Mouse (Mus musculus) spleen, postnatal 14 days (tissue): ENCODE results near the gene Kctd6.
A peak's percentile ranks its signal among the peaks of the same experiment; 100 is the strongest.
"Not testable (repeated sequence)": the region's sequence is repeated elsewhere in the genome, so short reads cannot be mapped to it uniquely, and the experiment has no call there.

Experiments
- DNase-seq, 2 experiments: peaks; one replicate each; pipeline ENCODE4 v3.0.0; 2021 to 2022; ENCODE audit warnings: low spot score in 2 of 2

Kctd6 gene

DNA sequence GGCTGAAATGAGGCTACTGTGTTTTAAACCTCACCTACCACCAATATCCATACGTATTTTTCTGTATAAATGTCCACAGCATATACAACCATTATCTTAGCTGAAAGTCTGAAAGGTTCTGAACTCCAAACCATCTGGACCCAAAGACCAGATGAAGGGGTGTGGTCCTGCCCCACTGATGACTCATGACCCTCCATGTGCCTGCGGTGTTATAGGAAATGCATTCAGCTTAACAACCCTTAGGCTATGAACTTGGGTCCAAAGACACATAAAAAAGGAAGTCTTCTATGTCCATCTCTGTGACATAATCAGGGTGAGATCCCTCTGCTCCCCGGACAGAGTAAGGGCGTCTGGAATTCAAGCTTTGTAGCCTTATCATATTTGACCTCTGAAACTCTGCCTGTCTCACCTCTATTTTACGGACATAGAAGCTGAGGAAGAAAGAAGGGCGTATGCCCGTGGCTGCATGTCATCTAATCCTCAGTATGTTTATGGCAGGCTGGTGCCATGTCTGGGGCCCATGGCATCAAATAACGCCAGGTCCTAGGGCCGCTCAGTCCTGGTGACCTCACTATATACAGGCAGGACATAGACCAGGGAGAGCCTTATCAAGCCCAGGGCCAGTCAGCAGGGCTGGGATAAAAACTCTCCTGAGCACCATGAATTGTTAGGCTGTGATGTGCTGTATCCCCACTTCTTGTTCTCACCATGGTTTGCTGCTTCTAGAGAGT is 36.4 kb downstream of the Kctd6 start:
- DNase-seq, result no peak

DNA sequence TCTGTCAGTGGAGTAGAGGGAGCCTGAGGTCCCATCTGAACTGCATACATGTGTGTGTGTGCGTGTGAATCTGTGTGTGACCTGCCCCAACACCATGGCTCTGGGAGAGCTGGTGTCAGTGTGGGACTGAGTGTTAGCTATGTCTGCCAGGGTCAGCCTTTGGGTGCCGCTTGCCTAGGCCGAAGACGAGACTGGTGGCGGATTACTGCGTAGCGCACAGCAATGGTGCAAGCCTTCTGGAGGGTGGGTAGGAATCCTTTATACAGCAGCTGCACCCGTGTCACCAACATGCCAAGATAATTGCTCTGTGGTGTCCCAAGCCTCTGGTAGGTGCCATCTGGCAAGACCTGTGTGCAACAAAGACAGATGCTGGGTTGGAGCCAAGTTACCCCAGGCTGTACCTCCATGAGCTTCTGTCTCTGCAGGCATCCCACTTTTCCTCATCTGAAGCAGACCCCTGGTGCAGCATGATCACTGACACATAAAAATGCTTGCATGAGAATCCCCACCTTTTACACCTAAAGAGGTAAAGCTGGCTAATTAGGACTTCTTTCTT is 37.5 kb downstream of the Kctd6 start:
- DNase-seq, result no peak

DNA sequence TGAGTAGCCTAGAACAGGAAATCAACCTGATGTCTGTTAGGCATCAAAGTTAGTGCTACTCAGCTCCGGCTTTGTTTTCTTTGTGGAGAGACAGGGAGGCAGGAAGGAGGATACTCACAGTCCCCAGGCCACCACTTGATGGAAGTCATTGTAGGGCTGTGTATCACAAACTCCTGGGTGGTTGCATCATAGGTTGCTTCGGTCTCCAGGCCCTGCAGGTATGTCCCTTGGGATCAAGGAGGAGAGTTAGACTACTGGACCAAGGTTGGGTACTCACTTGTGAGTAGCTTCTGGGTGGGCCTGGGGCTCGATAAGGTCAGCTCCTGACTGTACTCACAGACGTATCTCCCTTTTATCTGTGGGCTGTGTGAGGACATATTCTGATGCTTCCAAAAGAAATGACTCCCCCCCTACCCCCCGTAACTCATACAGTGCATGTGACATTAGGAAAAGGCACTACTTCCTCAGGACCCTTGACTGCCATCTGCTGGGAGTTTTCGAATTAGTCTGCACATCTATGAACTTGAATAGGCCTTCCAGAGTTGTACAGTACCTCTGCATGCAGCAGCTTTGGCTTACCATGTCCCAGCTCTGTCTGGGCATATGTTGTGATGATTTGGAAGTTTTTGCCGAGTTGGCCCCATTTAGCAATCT is 41.3 kb downstream of the Kctd6 start:
- DNase-seq, result peak in 1 of 2 experiments; percentile 47

DNA sequence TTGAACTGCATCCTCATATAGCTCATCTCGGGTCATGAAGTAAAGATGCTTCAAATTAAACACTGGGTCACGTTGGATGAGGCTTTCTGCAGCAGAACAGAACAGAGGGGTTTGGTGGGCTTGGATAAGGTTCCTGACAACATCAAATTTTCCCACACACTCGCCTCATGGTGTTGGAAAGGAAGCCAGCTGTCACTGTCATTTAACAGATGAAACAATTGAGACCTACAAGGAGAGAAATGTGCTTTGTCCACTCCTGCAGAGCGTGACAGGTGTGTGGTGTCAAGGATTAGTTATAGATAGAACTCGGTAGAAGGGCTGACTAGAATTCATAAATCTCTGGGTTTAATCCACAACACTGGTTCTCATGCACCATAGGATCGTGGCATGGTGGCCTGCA is 42.1 kb downstream of the Kctd6 start:
- no peak for DNase-seq

DNA sequence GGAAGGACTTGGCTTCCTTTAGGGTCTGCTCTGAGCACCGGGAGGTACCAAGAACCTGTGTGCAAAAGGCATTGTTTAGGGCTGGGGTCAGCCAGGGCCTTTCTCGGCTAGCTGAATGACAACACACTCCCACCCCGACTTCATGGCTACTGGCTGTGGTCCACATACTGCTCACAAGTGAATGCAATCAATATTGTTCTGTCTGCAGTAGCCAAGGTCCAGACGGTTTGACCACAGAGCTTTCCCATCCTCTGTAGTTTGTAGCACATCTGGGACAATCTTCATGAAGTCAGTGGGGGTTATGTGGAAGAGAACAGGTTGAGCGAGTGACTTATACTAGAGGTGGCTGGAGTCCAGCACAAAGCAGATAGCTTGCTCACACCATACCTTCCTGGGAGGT is 42.9 kb downstream of the Kctd6 start:
- no peak for DNase-seq

DNA sequence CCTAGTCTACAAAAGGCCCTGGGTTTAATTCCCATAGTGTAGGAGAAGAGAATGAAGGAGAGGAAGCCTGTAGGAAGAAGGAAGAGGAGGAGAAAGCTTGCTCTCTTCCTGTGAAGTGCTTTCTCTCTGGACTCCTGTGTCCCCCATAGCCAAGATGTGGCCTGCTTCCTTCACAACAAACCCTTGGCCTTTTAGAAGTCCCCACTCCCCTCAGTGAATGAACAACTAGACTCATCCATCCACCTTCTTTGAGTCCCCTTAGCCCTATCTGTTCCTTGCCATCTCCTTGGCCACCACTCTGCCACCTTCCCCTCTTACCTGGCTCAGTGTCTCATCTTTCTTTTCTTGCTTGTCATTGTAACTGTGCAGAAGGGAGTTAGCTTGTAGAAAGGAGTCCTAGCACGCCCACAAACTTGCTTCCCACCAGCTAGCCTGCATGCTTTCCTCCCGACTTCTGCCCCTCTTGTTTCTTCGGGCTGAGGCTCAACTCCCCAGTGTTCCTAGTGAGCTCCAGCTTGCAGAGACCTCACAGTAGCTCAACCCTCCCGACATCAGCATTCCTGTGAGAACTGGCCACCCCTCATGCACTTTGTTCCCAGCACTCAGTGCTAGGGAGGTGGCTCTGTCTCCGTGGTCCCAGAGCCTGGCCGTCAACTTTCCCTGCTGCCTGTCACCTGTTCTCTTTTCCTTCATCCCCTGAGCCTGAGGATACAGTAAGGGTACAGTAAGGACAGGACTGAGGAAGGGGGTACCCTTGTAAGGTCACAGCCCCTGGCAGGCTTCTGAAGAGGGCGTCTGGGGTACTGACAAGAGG is 43.8 kb downstream of the Kctd6 start:
- DNase-seq, result no peak

DNA sequence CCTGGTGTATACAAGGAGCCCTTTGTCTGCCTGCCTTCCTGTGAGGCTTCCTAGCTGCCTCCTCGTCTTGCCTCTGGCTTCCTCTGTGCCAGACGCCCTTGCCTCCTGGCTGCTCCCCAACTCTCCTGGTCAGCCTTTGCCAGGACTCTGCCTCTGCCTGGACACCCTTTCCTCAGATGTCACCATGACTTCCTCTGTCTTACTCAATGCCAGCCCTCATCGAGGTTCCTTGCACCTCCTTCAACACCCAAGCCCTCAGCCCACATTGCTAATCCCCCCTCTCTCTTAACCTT is 44.3 kb downstream of the Kctd6 start:
- DNase-seq, result no peak

DNA sequence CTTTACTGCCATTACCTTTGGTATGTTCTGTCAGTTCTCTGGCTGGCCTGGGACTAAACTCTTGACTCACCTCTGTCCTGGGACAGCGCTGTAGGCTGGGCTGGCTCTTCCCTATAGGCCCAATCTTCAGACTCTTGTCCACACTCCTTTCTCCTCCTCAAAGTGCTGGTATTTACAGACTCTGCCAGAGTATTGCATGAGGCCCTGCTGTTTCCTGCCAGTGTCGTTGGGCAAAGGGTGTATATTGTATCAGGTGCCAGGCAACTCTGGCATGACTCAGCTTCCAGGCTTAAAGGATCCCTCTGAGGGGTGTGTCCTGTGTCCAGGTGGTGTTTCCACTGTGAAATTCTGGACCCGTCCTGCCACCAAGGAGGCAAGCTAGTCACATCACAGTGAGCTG is 44.8 kb downstream of the Kctd6 start:
- DNase-seq, result no peak

DNA sequence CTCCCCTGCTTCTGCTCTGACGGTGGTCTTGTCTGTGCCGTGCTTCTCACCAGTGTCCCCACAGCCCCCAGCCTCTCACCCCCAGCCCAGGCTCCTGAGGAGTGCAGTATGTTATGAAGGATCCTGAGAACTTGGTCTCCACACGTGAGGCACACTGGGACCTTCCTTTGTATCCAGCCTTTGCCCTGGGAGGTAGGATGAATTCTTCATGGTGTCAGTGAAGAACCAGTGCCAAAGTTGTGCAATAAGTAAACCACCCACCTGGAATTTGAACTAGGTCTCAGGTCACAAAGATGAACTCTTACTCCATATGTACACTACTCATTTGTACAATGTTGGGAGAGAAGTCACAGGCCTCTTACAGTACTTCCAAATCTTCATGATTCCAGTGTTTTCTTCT is 45.2 kb downstream of the Kctd6 start, which contains the start of gene Acox2:
Gene Acox2, minus strand, starts transcription at position 188 of the 400 bp plus-strand sequence.
- DNase-seq, result no peak

DNA sequence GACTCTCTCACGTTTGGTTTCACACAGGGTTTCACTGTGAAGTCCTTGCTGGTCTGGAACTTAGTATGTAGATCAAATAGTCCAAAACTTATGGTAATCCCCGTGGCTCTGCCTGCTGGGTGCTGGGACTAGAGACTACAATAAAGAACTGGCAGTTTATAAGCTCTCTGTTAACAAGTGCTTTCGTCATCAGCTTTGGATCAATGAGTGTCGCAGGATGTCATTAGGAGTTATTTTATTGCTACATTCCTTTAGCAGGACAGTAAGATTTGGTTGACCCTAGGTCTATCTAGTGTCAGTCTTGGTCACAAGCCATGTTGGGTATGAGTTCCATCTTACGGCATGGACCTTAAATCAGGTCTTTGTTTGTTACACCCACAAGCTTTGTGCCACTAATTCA is 46.3 kb downstream of the Kctd6 start:
- DNase-seq, result no peak

DNA sequence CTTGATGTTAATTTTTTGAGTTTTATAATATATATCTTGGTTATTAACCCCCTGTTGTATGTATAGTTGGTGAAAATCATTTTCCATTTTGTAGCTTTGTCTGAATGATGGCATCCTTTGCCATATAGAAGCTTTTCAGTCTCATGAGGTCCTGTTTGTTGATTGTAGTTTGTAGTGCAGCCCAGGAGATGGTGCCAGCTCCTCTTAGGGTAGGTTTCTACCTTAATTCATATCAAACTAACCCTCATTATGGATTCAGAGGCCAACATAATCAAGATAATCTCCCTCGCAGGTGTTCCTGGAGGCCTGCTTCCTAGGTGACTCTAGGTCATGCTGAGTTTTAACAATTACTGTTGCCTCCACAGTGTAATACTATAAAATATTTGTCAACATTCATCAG is 48.3 kb downstream of the Kctd6 start:
- no peak for DNase-seq

DNA sequence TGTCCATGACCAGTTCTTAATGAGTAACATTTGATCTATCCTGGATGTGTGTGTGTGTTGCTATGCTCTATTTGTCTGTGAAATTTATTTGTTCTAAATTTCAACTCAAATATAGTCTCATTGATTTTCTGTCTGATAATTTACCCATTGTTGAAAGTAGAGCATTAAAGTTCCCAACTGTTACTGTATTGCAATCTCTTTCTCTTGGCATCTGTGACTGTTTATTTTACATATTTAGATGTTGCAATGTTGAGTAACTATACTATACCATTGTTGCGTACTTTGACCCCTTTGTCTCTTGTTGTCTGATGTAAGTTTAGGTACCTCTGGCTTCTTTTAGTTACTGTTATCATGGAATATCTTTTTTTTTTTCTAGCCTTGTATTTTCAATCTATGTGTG is 50.4 kb downstream of the Kctd6 start:
- DNase-seq, result no peak

DNA sequence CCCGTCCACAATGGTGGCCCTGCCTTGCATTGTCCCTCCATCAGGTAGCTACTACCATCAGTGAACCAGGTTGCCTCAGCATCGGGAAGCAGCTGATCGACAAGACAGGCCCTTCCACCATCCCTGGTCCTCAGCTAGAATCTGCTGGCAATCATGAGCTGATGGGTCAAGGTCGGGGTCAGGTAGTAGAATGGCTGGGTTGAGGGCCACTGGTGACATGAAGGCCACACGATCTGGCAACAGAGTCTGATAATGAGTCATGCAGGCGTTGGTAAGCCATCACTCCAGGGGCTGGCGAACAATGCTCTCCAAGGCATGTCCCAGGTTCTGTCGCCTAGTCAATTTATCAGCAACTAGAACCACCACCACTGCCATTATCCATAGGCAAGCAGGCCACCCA is 57.3 kb downstream of the Kctd6 start:
- not testable (repeated sequence) for DNase-seq
